21 mouse cellular contexts compared by ENCODE assay signal in the genomic region with DNA sequence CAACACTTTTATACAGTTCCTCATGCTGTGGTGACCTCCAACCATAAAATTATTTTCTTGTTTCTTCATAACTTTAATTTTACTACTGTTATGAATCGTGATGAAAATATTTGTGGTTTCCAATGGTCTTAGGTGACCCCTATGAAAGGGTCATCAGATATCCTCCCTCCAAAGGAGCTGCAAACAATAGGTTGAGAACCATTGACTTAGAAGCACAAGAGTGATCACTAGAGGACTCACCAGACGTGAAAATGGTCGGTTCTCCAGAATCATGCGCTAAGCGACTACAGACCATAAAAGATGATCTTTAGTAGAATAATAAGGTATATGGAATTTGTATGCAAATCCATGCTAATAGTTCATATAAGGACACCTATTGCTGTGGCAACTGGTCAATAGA.
"Had no signal": no experiment of that assay in that cellular context is flagged by ENCODE, and none has a peak within 500 bp of the region (broad histone marks: within the 10 kb centered on the region; RNA-seq: fewer than 3 reads in every experiment).

No protein-coding gene starts in this region.

- H3K27me3 ChIP-seq: liver, embryonic 15.5 days; megakaryocyte, embryonic 14.5 days; midbrain, embryonic 13.5 days; neural tube, embryonic 13.5 days had no signal

- H3K9me3 ChIP-seq: liver, embryonic 15.5 days; megakaryocyte, embryonic 14.5 days; midbrain, embryonic 10.5 days; midbrain, embryonic 13.5 days; neural tube, embryonic 13.5 days had no signal

- ATAC-seq: intestine, embryonic 16.5 days; lung, postnatal 0 days; midbrain, embryonic 13.5 days; midbrain, embryonic 16.5 days had no signal

- H3K4me3 ChIP-seq: layer of hippocampus, adult 2 months; left cerebral cortex, adult 2 months; liver, embryonic 15.5 days; midbrain, embryonic 10.5 days; midbrain, embryonic 13.5 days; myocyte; neural tube, embryonic 13.5 days had no signal

- H3K9ac ChIP-seq: liver, embryonic 15.5 days; lung, embryonic 14.5 days; midbrain, embryonic 13.5 days; neural tube, embryonic 13.5 days had no signal

- DNase-seq: kidney, adult 18-20 months; kidney, adult 9 months; kidney, postnatal 14 days; layer of hippocampus, adult 9-11 months; lung, embryonic 14.5 days; retina, postnatal 1 day; right cerebral cortex, postnatal 25 days; thymus, adult 18-20 months; thymus, postnatal 4 days had no signal

- H3K4me1 ChIP-seq: midbrain, embryonic 10.5 days had no signal

- H3K36me3 ChIP-seq: liver, embryonic 15.5 days; midbrain, embryonic 10.5 days; midbrain, embryonic 13.5 days; neural tube, embryonic 13.5 days had no signal

- H3K4me2 ChIP-seq: liver, embryonic 11.5 days; liver, embryonic 15.5 days; lung, embryonic 14.5 days; midbrain, embryonic 13.5 days; neural tube, embryonic 13.5 days had no signal

- H3K27ac ChIP-seq: layer of hippocampus, adult 2 months; left cerebral cortex, adult 2 months; liver, embryonic 15.5 days; midbrain, embryonic 10.5 days; midbrain, embryonic 13.5 days; neural tube, embryonic 13.5 days had no signal
